Mouse (Mus musculus): Measurements from ENCODE around the gene Gpt2. TPM values are rescaled to one million over a fixed set of nuclear protein-coding genes. Genes with fewer than 3 reads are reported as not detected.

Gpt2 gene
- total RNA-seq (2023): 0.48 and 1.5 TPM in 2 replicates

GRCm38 (mm10) chr8:85492125-85492875 lies at the start of gene Gpt2:
TSS of gene Gpt2 (plus strand) at chr8:85492576.

GRCm38 (mm10) chr8:85555181-85556145 lies 63.1 kb downstream of the Gpt2 start, which contains the start of gene Dnaja2:
TSS of gene Dnaja2 (minus strand) at chr8:85555344.

Other genes starting within 250 kb of the Gpt2 start
- 32.2 and 43.4 TPM in 2 replicates for gene Orc6, start 192.9 kb upstream of the Gpt2 start, total RNA-seq (2023)
- 82.6 and 92.7 TPM in 2 replicates for gene Vps35, start 192.8 kb upstream of the Gpt2 start, total RNA-seq (2023)
- gene Mylk3, start 106.2 kb upstream of the Gpt2 start, total RNA-seq (2023): 0.25 and 0.32 TPM in 2 replicates
- 10.1 and 11.1 TPM in 2 replicates for gene 4921524J17Rik, start 59.7 kb upstream of the Gpt2 start, total RNA-seq (2023)
- gene Dnaja2, start 62.8 kb downstream of the Gpt2 start, total RNA-seq (2023): 88.2 and 92.9 TPM in 2 replicates
- gene Neto2, start 208.3 kb downstream of the Gpt2 start, total RNA-seq (2023): 3.0 and 4.1 TPM in 2 replicates

All from neutrophil, adult 65 days (primary cell).